Mouse (Mus musculus): Measurements from ENCODE around the gene Gabbr2.

Gabbr2 gene

DNA sequence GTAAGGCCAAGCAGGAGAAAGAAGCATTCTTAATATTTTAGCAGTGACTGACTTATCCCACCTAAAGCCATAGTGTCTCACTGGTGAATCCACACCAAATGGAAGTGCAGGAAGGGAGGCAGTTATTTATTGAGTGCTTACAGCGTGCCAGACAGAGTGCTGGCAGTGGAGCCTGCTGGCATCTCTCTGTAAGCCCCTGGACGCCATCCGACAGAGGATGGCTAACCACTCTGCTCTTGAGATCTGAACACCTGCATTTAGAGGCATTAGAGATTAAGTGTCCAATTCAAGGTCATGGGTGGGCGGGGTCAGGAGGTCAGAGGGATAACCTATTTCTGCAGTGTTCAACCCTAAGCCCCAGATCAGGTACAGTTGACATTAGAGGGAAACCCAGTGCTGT is 2.8 kb downstream of the Gabbr2 start:
- DNase-seq (ENCODE audit: low spot score in 2 of 2): no peak

DNA sequence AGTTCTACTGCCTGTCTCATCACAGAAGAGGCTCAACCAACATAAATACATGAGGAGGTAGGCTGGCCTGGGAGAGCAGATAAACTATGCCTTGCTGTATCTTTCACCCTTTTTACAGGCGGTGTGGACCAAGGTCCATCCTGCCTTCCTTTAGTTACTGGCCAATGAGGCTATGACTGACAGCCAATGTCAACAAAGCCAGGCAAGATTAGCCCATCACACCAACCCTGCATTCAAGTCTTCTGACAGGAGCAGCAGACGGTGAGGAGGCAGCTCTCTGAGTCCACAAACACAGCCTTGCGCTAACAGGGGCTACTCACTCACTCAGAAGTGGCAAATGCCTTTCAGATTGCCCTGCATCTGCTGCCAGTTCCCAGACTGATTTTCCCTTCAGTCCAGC is 3.4 kb downstream of the Gabbr2 start:
- no peak for DNase-seq (ENCODE audit: low spot score in 2 of 2)

GRCm38 (mm10) chr4:46987809-46988208 is 3.9 kb downstream of the Gabbr2 start:
- no peak for DNase-seq (ENCODE audit: low spot score in 2 of 2)

DNA sequence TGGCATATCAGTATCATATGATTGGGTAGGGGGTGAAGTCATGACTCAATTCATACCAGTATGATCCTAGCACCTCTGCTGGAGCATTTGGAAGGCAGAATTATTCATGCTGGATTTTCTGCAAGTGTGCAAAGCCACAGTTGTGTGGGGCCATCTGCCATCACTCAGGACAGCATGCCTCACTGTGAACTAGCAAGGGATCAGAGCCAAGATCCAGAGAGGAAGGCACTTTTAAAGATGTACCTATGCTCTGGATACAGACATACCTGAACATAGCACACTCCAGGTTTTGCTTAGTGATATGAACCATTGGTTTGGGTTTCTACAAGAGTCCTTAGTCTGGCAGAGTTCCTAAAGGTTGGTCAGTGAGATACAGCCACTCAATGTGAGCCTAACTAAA is 5.6 kb downstream of the Gabbr2 start:
- no peak for DNase-seq (ENCODE audit: low spot score in 2 of 2)

DNA sequence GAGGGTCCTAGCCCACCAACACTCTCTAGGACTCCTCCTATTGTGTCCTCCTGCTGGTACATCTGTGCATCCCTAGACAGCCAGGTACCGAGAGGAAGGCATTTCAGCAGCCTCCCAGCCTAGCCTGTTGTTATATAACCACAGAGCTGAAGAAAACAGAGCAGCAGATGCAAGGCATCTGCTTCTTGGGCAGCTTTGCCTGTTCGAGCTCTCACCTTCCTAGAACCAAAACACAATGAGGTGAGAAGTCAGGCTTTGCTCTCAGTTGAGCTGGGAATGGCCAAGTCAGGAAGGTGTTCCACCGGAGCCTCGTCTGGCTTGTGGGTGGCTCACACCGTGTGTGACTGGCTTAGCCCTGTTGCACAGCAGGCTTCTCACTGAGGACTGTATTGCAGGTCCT is 8.8 kb downstream of the Gabbr2 start:
- DNase-seq (ENCODE audit: low spot score in 2 of 2): no peak

DNA sequence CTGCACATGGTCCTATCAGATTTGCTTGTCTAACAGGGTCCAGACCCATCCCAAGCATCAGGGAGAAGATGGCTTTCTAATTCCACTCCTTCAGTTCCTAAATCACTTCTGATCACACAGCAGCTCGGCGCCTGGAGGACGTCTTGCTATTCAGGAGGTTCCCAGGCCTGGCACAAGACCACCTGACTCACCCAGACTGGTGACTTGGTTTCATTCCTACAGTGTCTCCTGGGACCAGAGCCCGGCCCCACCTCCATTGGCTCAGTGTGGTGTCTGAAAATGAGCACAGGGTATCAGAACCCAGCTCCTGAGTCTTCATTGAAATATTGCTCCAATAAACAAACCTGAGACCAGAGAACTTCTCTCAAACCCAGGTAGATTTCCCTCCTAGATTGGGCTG is 9.6 kb downstream of the Gabbr2 start:
- no peak for DNase-seq (ENCODE audit: low spot score in 2 of 2)

DNA sequence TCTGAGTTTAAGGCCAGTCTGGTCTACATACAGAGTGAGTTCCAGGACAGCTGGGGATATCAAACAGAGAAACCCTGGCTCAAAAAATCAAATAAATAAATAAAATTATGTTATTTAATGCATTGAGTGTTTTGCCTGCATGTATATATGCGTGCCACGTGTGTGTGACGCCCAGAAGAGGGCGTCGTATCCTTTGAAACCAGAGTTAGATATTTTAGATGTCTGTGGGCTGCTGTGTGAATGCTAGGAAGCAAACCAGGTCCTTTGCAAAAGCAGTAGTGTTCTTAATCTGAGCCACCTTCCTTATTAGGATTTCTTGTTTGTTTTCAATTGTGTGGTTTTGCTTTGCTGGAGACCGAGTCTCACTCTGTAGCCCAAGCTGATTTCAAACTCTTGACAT is 13.3 kb downstream of the Gabbr2 start:
- no peak for DNase-seq (ENCODE audit: low spot score in 2 of 2)

- no peak for DNase-seq (ENCODE audit: low spot score in 2 of 2)
These were observed 14.5 kb downstream of the Gabbr2 start for GRCm38 (mm10) chr4:46977161-46977560.

DNA sequence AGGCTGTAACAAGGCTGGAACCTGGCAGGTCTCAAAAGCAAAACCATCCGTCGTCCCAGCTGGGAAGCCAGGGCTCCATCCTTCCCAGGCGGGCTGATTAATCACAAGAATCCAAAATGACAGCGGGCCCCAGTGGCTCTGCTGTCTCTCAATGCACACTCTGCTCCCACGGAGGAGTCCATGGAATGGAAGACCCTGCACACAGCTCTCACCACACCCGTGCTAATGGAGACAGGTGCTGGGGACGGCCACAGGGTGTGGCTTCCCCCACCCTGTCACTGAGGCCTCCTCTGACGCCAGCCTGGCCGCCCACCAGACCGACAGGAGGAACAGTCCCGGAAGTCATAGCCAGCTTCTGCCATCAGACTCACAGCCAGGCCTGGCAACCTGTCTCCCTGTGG is 15.0 kb downstream of the Gabbr2 start:
- no peak for DNase-seq (ENCODE audit: low spot score in 2 of 2)

- no peak for DNase-seq (ENCODE audit: low spot score in 2 of 2)
These were observed 18.4 kb downstream of the Gabbr2 start for GRCm38 (mm10) chr4:46973322-46973721.

GRCm38 (mm10) chr4:46967981-46968380 is 23.7 kb downstream of the Gabbr2 start:
- no peak for DNase-seq (ENCODE audit: low spot score in 2 of 2)

GRCm38 (mm10) chr4:46966551-46966950 is 25.1 kb downstream of the Gabbr2 start:
- no peak for DNase-seq (ENCODE audit: low spot score in 2 of 2)

GRCm38 (mm10) chr4:46961403-46961802 is 30.3 kb downstream of the Gabbr2 start:
- no peak for DNase-seq (ENCODE audit: low spot score in 2 of 2)

- DNase-seq (ENCODE audit: low spot score in 2 of 2): no peak
These were observed 31.5 kb downstream of the Gabbr2 start for GRCm38 (mm10) chr4:46960208-46960607.

DNA sequence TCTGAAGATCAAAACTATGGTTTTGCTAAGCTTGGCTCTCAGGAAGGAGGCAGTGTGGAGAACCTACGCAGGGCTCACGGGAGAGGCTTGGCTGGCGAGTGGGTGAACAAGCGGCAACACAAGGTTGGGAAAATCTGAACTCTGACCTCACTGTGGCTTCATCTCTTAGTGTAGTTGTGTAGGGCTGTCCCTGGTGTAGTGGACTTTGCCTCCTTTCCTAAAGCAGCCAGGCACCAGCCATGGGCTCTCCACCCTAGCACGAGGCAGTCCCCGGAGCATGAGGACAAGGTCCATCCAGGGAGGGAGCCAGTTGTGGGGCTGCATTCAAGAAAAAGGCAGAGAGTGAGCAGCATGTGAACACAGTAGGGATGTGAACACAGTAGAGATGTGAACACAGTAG is 31.9 kb downstream of the Gabbr2 start:
- no peak for DNase-seq (ENCODE audit: low spot score in 2 of 2)

GRCm38 (mm10) chr4:46957955-46958354 is 33.7 kb downstream of the Gabbr2 start:
- no peak for DNase-seq (ENCODE audit: low spot score in 2 of 2)

- no peak for DNase-seq (ENCODE audit: low spot score in 2 of 2)
These were observed 34.7 kb downstream of the Gabbr2 start for GRCm38 (mm10) chr4:46956966-46957365.

- DNase-seq (ENCODE audit: low spot score in 2 of 2): no peak
These were observed 38.7 kb downstream of the Gabbr2 start for GRCm38 (mm10) chr4:46953021-46953420.

DNA sequence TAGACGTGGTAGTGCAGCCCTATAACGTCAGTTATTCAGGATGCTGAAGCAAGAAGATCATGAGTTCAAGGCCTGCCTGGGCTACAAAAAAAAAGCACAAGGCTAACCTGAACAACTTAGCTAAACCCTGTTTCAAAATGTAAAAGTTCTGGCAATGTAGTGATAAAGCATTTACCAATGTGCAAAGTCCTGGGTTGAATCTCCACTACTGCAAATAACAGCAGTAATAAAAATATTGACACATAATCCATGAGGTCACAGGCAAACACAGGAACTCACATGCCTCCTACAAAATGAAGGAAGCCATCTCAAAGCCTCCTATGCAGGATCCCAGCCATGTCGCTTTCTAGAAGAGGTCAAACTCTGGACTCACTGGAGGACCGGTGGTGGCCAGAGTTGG is 39.1 kb downstream of the Gabbr2 start:
- no peak for DNase-seq (ENCODE audit: low spot score in 2 of 2)

DNA sequence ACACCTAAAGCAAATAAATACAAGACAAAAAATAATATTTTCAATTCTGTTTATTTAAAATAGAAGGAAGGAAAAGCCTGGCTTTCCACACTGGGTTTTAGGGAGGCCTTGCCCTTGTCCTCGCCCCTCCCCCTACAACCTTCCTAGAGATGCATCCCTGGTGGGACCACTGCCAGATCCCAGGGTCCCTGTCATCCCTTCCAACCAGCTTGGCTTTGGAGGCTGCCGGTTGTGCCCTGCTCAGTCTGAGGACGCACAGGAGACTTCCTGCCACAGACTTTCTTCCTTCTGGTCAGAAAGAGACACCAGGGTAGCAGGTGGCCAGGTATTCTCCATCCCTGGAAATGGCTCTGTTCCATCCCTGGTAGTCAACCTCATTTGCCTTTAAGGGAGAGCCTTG is 57.4 kb downstream of the Gabbr2 start:
- DNase-seq (ENCODE audit: low spot score in 2 of 2): no peak

DNA sequence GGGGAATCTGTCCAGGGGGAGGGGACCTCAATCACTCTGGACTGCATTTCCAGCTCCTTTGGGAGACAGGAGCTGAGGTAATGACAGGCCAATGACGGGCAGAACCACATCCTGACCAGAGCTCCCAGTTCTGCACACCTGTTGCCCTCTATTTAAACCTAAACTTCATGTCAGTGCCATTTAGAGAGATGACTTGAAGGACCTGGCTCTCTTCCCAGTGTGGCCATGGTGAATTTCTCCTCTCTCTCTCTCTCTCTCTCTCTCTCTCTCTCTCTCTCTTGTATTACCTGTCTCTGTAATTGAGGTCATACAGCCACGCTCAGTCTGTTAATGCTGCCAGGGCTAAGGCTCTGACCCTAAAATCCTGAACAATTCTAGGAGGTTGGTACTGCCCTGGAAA is 58.1 kb downstream of the Gabbr2 start:
- no peak for DNase-seq (ENCODE audit: low spot score in 2 of 2)

- DNase-seq (ENCODE audit: low spot score in 2 of 2): no peak
These were observed 59.8 kb downstream of the Gabbr2 start for GRCm38 (mm10) chr4:46931706-46932397.

- no peak for DNase-seq (ENCODE audit: low spot score in 2 of 2)
These were observed 63.6 kb downstream of the Gabbr2 start for GRCm38 (mm10) chr4:46928112-46928511.

DNA sequence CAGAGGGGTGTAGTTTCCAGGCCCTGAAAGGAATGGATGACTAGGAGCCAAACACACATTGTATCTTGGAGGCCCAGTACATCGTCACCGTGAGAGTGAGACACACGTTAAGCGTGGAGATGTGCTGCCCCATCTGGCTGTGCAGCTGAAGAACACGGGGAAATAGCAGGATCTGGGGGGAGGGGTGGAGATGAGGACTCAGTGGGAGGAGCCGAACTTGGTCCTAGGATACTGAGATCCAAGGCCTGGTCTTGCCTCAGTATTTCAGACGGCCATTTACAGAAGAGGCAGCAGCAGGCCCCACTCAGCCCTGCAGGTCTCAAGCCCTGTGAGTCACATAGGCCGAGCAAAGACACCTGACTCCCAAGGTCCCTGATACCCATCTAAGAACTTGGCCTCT is 72.5 kb downstream of the Gabbr2 start:
- DNase-seq (ENCODE audit: low spot score in 2 of 2): peak in 1 of 2 experiments; percentile 40

All from frontal cortex, postnatal 10 days (tissue).